Mouse (Mus musculus): ENCODE results near the gene Dpp10.

Gene Dpp10

GRCm38 (mm10) chr1:123919606-123920005, 125.8 kb downstream of the Dpp10 start:
- in situ Hi-C loops (cut with MboI, MseI), result no loop called here

GRCm38 (mm10) chr1:123902628-123903027, 142.7 kb downstream of the Dpp10 start:
- in situ Hi-C loops (cut with MboI, MseI), result no loop called here

GRCm38 (mm10) chr1:123901218-123901617, 144.1 kb downstream of the Dpp10 start:
- in situ Hi-C loops (cut with MboI, MseI), result no loop called here

- in situ Hi-C loops (cut with MboI, MseI), result no loop called here
Measured at GRCm38 (mm10) chr1:123887243-123887642, 158.1 kb downstream of the Dpp10 start.

- in situ Hi-C loops (cut with MboI, MseI), result no loop called here
Measured at GRCm38 (mm10) chr1:123846881-123847280, 198.5 kb downstream of the Dpp10 start.

- in situ Hi-C loops (cut with MboI, MseI), result no loop called here
Measured at GRCm38 (mm10) chr1:123801206-123801605, 244.2 kb downstream of the Dpp10 start.

- in situ Hi-C loops (cut with MboI, MseI), result no loop called here
Measured at GRCm38 (mm10) chr1:123765511-123765910, 279.8 kb downstream of the Dpp10 start.

- in situ Hi-C loops (cut with MboI, MseI), result no loop called here
Measured at GRCm38 (mm10) chr1:123762272-123762671, 283.1 kb downstream of the Dpp10 start.

GRCm38 (mm10) chr1:123756055-123756454, 289.3 kb downstream of the Dpp10 start:
- in situ Hi-C loops (cut with MboI, MseI), result no loop called here

GRCm38 (mm10) chr1:123707292-123707691, 338.1 kb downstream of the Dpp10 start:
- in situ Hi-C loops (cut with MboI, MseI), result no loop called here

- in situ Hi-C loops (cut with MboI, MseI), result no loop called here
Measured at GRCm38 (mm10) chr1:123658409-123658808, 386.9 kb downstream of the Dpp10 start.

- in situ Hi-C loops (cut with MboI, MseI), result no loop called here
Measured at GRCm38 (mm10) chr1:123656607-123657006, 388.8 kb downstream of the Dpp10 start.

GRCm38 (mm10) chr1:123637897-123638296, 407.5 kb downstream of the Dpp10 start:
- in situ Hi-C loops (cut with MboI, MseI), result no loop called here

GRCm38 (mm10) chr1:123628268-123628667, 417.1 kb downstream of the Dpp10 start:
- in situ Hi-C loops (cut with MboI, MseI), result no loop called here

GRCm38 (mm10) chr1:123584857-123585256, 460.5 kb downstream of the Dpp10 start:
- in situ Hi-C loops (cut with MboI, MseI), result loop anchor here (10.0 kb wide), 1 partner anchor 1380 kb away; no protein-coding TSS in a partner anchor

GRCm38 (mm10) chr1:123580112-123580511, 465.2 kb downstream of the Dpp10 start:
- in situ Hi-C loops (cut with MboI, MseI), result loop anchor here (10.0 kb wide), 1 partner anchor 1375 kb away; no protein-coding TSS in a partner anchor

- in situ Hi-C loops (cut with MboI, MseI), result no loop called here
Measured at GRCm38 (mm10) chr1:123573713-123574112, 471.6 kb downstream of the Dpp10 start.

- in situ Hi-C loops (cut with MboI, MseI), result no loop called here
Measured at GRCm38 (mm10) chr1:123542496-123542895, 502.9 kb downstream of the Dpp10 start.

- in situ Hi-C loops (cut with MboI, MseI), result no loop called here
Measured at GRCm38 (mm10) chr1:123467729-123468128, 577.6 kb downstream of the Dpp10 start.

GRCm38 (mm10) chr1:123414163-123414562, 631.2 kb downstream of the Dpp10 start:
- in situ Hi-C loops (cut with MboI, MseI), result no loop called here

GRCm38 (mm10) chr1:123351300-123351699, 694.1 kb downstream of the Dpp10 start:
- in situ Hi-C loops (cut with MboI, MseI), result no loop called here

GRCm38 (mm10) chr1:123337877-123338276, 707.5 kb downstream of the Dpp10 start:
- in situ Hi-C loops (cut with MboI, MseI), result no loop called here

- in situ Hi-C loops (cut with MboI, MseI), result no loop called here
Measured at GRCm38 (mm10) chr1:123316886-123317285, 728.5 kb downstream of the Dpp10 start.

All from T-helper 1 cell (primary cell).